Mouse (Mus musculus): Measurements from ENCODE around the gene Mark3.

DNA sequence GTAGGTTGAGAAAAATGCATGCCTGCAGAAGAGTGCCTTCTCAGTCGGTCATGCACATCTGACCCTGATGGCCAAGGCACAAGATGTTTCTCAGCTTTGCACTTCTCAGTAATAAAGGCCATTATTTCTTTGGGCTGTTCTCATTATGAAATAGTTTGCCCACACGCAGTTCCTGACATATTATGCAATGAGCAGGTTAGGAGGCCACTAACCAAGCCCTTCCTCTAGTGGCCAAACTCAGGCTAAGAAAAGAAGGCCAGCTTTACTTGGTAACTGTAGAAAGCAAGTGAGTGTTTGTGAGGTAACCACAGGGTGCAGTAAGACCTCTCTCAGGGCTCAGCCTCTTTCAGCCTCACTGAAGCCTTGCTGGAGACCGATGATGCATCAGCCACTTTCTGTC, 49.4 kb upstream of the Mark3 start:
- TF ChIP-seq CTCF (conservative IDR thresholded peaks at IDR 0.05; ENCODE audit: insufficient read depth, insufficient read length, low read depth, low read length) (peak; percentile 14; the same call in 1 of the 2 replicates), POLR2A (IDR thresholded peaks at IDR 0.05; ENCODE audit: low read depth, low read length) (no peak)
